In genomic region chr5:96938718-96939117, GRCm38 (mm10) we compare ENCODE assay signal across 20 mouse cellular contexts. TPM values are rescaled to one million over a fixed set of nuclear protein-coding genes. Genes with fewer than 3 reads are reported as not detected.
A peak's percentile ranks its signal among the peaks of the same experiment; 100 is the strongest.
DNase-seq lines count a peak whose midpoint lies in the region; ATAC-seq and TF ChIP-seq lines count a peak whose summit lies in the region.
"Had no signal": no experiment of that assay in that cellular context is flagged by ENCODE, and none has a peak within 500 bp of the region (broad histone marks: within the 10 kb centered on the region; RNA-seq: fewer than 3 reads in every experiment).

No protein-coding gene starts in this region.

- 0 out of 2 replicates have a peak, but pooled peaks have one; percentile 23 for ATAC-seq in liver, embryonic 11.5 days (replicated peaks; ENCODE audit: low FRiP score)
- ATAC-seq in intestine, postnatal 0 days: no peak
- peak; percentile 43; the same call in 1 of the 2 replicates for ATAC-seq in liver, embryonic 15.5 days (ENCODE audit: insufficient read depth)
- ATAC-seq in megakaryocyte-erythroid progenitor cell, adult 5-6 weeks (replicated peaks; ENCODE audit: low FRiP score, low TSS enrichment, poor library complexity, severe bottlenecking): peak; percentile 52
- ATAC-seq: forebrain, embryonic 14.5 days had no signal

- H3K36me3 ChIP-seq in liver, embryonic 11.5 days (ENCODE audit: control insufficient read depth, insufficient read depth, low read length): no peaks in the 10 kb centered on the region
- no peaks in the 10 kb centered on the region for H3K36me3 ChIP-seq in intestine, postnatal 0 days (ENCODE audit: control insufficient read depth, insufficient read depth)
- no peaks in the 10 kb centered on the region for H3K36me3 ChIP-seq in liver, embryonic 15.5 days (replicated peaks)
- H3K36me3 ChIP-seq: embryonic facial prominence, embryonic 12.5 days; heart, embryonic 12.5 days; hindbrain, embryonic 15.5 days had no signal

- no peak overlapping the region for H3K27ac ChIP-seq in liver, embryonic 11.5 days (ENCODE audit: low read depth, low read length)
- H3K27ac ChIP-seq in intestine, postnatal 0 days (ENCODE audit: low read depth, low read length): no peak overlapping the region
- H3K27ac ChIP-seq in liver, embryonic 15.5 days (replicated peaks): peak overlapping the region; percentile 71
- H3K27ac ChIP-seq: embryonic facial prominence, embryonic 12.5 days; gastrocnemius, adult 2 months; hindbrain, embryonic 15.5 days had no signal

- TF ChIP-seq CTCF in intestine, postnatal 0 days (IDR thresholded peaks at IDR 0.05; ENCODE audit: low read depth): no peak

- 69% methylated on average over 11 of the region's 11 CpGs for WGBS in liver, embryonic 11.5 days
- 51% methylated on average over 11 of the region's 11 CpGs for WGBS in intestine, postnatal 0 days
- WGBS in liver, embryonic 15.5 days (ENCODE audit: insufficient replicate concordance): 37% methylated on average over 11 of the region's 11 CpGs

- H3K4me2 ChIP-seq in liver, embryonic 11.5 days: no peak overlapping the region
- peak overlapping the region; percentile 49 for H3K4me2 ChIP-seq in intestine, postnatal 0 days (replicated peaks; ENCODE audit: low read depth)
- peak overlapping the region; percentile 37 for H3K4me2 ChIP-seq in liver, embryonic 15.5 days
- H3K4me2 ChIP-seq: embryonic facial prominence, embryonic 12.5 days; heart, embryonic 12.5 days; hindbrain, embryonic 15.5 days had no signal

- H3K27me3 ChIP-seq in liver, embryonic 11.5 days (replicated peaks; ENCODE audit: control insufficient read depth, insufficient read depth, low read length): no peaks in the 10 kb centered on the region
- no peaks in the 10 kb centered on the region for H3K27me3 ChIP-seq in intestine, postnatal 0 days (replicated peaks; ENCODE audit: control insufficient read depth, insufficient read depth, low read length)
- no peaks in the 10 kb centered on the region for H3K27me3 ChIP-seq in liver, embryonic 15.5 days
- H3K27me3 ChIP-seq: CH12.LX; embryonic facial prominence, embryonic 12.5 days; heart, embryonic 12.5 days; hindbrain, embryonic 15.5 days had no signal

- H3K4me3 ChIP-seq in liver, embryonic 11.5 days (ENCODE audit: low read depth, low read length): no peak overlapping the region
- no peak overlapping the region for H3K4me3 ChIP-seq in intestine, postnatal 0 days (ENCODE audit: low read depth, low read length)
- no peak overlapping the region for H3K4me3 ChIP-seq in liver, embryonic 15.5 days (replicated peaks)
- H3K4me3 ChIP-seq: embryonic facial prominence, embryonic 12.5 days; gastrocnemius, adult 2 months; heart, embryonic 12.5 days; hindbrain, embryonic 15.5 days had no signal

- H3K9me3 ChIP-seq in liver, embryonic 11.5 days (ENCODE audit: control insufficient read depth, low read length): no peaks in the 10 kb centered on the region
- no peaks in the 10 kb centered on the region for H3K9me3 ChIP-seq in intestine, postnatal 0 days (ENCODE audit: control insufficient read depth)
- no peaks in the 10 kb centered on the region for H3K9me3 ChIP-seq in liver, embryonic 15.5 days (replicated peaks)
- H3K9me3 ChIP-seq: embryonic facial prominence, embryonic 12.5 days; heart, embryonic 12.5 days; hindbrain, embryonic 15.5 days had no signal

- no peak for DNase-seq in liver, embryonic 11.5 days (ENCODE audit: low spot score)
- no peak for DNase-seq in liver
- no peak for DNase-seq in urinary bladder, postnatal 14 days (ENCODE audit: low spot score)
- DNase-seq in kidney, postnatal 10 days: no peak
- no peak for DNase-seq in adrenal gland, adult 2 months
- DNase-seq: adrenal gland, postnatal 10 days; cerebellum, adult 11 months; cerebellum, adult 8-10 months; cerebellum, postnatal 14 days; gastrocnemius, adult 2 months; gastrocnemius, postnatal 25 days; heart, adult 18-20 months had no signal

- peaks cover 32% of the 10 kb centered on the region for H3K4me1 ChIP-seq in liver, embryonic 11.5 days (replicated peaks; ENCODE audit: control insufficient read depth, insufficient read depth, low read length)
- H3K4me1 ChIP-seq in intestine, postnatal 0 days (replicated peaks; ENCODE audit: control insufficient read depth, insufficient read depth, low read length): no peaks in the 10 kb centered on the region
- H3K4me1 ChIP-seq in liver, embryonic 15.5 days (replicated peaks): peaks cover 55% of the 10 kb centered on the region

- H3K9ac ChIP-seq in liver, embryonic 11.5 days (ENCODE audit: low read depth, low read length): no peak overlapping the region
- H3K9ac ChIP-seq in intestine, postnatal 0 days (ENCODE audit: low read depth, low read length): no peak overlapping the region
- H3K9ac ChIP-seq in liver, embryonic 15.5 days: peak overlapping the region; percentile 28; the same call in 1 of the 2 replicates
- H3K9ac ChIP-seq: embryonic facial prominence, embryonic 12.5 days; heart, embryonic 12.5 days; hindbrain, embryonic 15.5 days had no signal

RNA-seq across cellular contexts. Expression of gene Bmp2k, which starts 58.8 kb away (rescaled TPM):
- polyA plus RNA-seq in liver, embryonic 11.5 days (2014; fragmentation: Nextera tagmentation; extraction: Ambion mirVana): 31.1 and 34.5 TPM in 2 replicates
- 21.2 and 23.8 TPM in 2 replicates for polyA plus RNA-seq in intestine, postnatal 0 days (2015; fragmentation: Nextera tagmentation; extraction: Ambion mirVana)
- polyA plus RNA-seq in liver, embryonic 15.5 days (2015; fragmentation: Nextera tagmentation; extraction: Ambion mirVana): 31.1 and 31.3 TPM in 2 replicates
- total RNA-seq in megakaryocyte-erythroid progenitor cell, adult 5-6 weeks (2014; fragmentation: Nextera tagmentation): 14.0 and 15.9 TPM in 2 replicates
- total RNA-seq in megakaryocyte-erythroid progenitor cell, adult 5-6 weeks (2017): 16.8 and 17.2 TPM in 2 replicates
- total RNA-seq in adrenal gland, adult 2 months (2021): 10 to 100 TPM; 26.0 to 38.8 TPM
- 9.5 and 10.6 TPM in 2 replicates for polyA plus RNA-seq in adrenal gland, adult 2 months (2012; rRNA removed)
